Mouse (Mus musculus) spleen, embryonic (tissue): Measurements from ENCODE around the gene Ms4a8a.
"Not testable (repeated sequence)": the region's sequence is repeated elsewhere in the genome, so short reads cannot be mapped to it uniquely, and the experiment has no call there.

Source experiments
- CTCF ChIA-PET: fragments of 350-600 bp; sonication (Branson Sonifier 250); formaldehyde crosslinking; loops from one replicate; lab custom pipeline; 2022; lab: Charles Lee

The Ms4a8a gene

GRCm38 (mm10) chr19:11080934-11081333 lies at the start of gene Ms4a8a:
Gene Ms4a8a, minus strand, starts transcription at chr19:11081102.
- CTCF ChIA-PET, result no interaction called here

GRCm38 (mm10) chr19:11129702-11130101 lies 48.8 kb upstream of the Ms4a8a start:
- CTCF ChIA-PET, result no interaction called here

GRCm38 (mm10) chr19:11121016-11121420 lies 40.1 kb upstream of the Ms4a8a start:
- CTCF ChIA-PET, result interaction anchor here (0.7 kb wide), 1 partner anchor 11 kb away, joined by 3 read pairs; no protein-coding TSS in a partner anchor

- CTCF ChIA-PET, result interaction anchor here (0.6 kb wide), 1 partner anchor 121 kb away, joined by 3 read pairs; no protein-coding TSS in a partner anchor
Observed at GRCm38 (mm10) chr19:11119338-11119737, 38.4 kb upstream of the Ms4a8a start.

- CTCF ChIA-PET, result no interaction called here
Observed at GRCm38 (mm10) chr19:11107746-11108145, 26.8 kb upstream of the Ms4a8a start.

GRCm38 (mm10) chr19:11101880-11102279 lies 21.0 kb upstream of the Ms4a8a start:
- CTCF ChIA-PET, result interaction anchor here (1.5 kb wide), 1 partner anchor 8 kb away, joined by 3 read pairs; no protein-coding TSS in a partner anchor

- CTCF ChIA-PET, result no interaction called here
Observed at GRCm38 (mm10) chr19:11098401-11098800, 17.5 kb upstream of the Ms4a8a start.

GRCm38 (mm10) chr19:11092131-11092530 lies 11.2 kb upstream of the Ms4a8a start:
- CTCF ChIA-PET, result not testable (repeated sequence)

GRCm38 (mm10) chr19:11070364-11070763 lies 10.5 kb downstream of the Ms4a8a start:
- CTCF ChIA-PET, result no interaction called here

- CTCF ChIA-PET, result no interaction called here
Observed at GRCm38 (mm10) chr19:11065202-11065875, 15.6 kb downstream of the Ms4a8a start.

GRCm38 (mm10) chr19:11060900-11061299 lies 20.0 kb downstream of the Ms4a8a start:
- CTCF ChIA-PET, result no interaction called here

- CTCF ChIA-PET, result interaction anchor here (0.5 kb wide), 1 partner anchor 127 kb away, joined by 3 read pairs; no protein-coding TSS in a partner anchor
Observed at GRCm38 (mm10) chr19:11059967-11060366, 20.9 kb downstream of the Ms4a8a start.

- CTCF ChIA-PET, result not testable (repeated sequence)
Observed at GRCm38 (mm10) chr19:11055700-11056099, 25.2 kb downstream of the Ms4a8a start.

- CTCF ChIA-PET, result no interaction called here
Observed at GRCm38 (mm10) chr19:11053277-11053676, 27.6 kb downstream of the Ms4a8a start.

GRCm38 (mm10) chr19:11052877-11053276 lies 28.0 kb downstream of the Ms4a8a start:
- CTCF ChIA-PET, result no interaction called here

- CTCF ChIA-PET, result no interaction called here
Observed at GRCm38 (mm10) chr19:11050286-11050685, 30.6 kb downstream of the Ms4a8a start.

GRCm38 (mm10) chr19:11049426-11049825 lies 31.5 kb downstream of the Ms4a8a start:
- CTCF ChIA-PET, result interaction anchor here (0.7 kb wide), 1 partner anchor 70 kb away, joined by 3 read pairs; no protein-coding TSS in a partner anchor

GRCm38 (mm10) chr19:11048503-11048902 lies 32.4 kb downstream of the Ms4a8a start:
- CTCF ChIA-PET, result no interaction called here

GRCm38 (mm10) chr19:11048009-11048408 lies 32.9 kb downstream of the Ms4a8a start:
- CTCF ChIA-PET, result no interaction called here

- CTCF ChIA-PET, result no interaction called here
Observed at GRCm38 (mm10) chr19:11044996-11045711, 35.7 kb downstream of the Ms4a8a start.

- CTCF ChIA-PET, result no interaction called here
Observed at GRCm38 (mm10) chr19:11044671-11044995, 36.3 kb downstream of the Ms4a8a start.

GRCm38 (mm10) chr19:11037570-11037969 lies 43.3 kb downstream of the Ms4a8a start:
- CTCF ChIA-PET, result no interaction called here

GRCm38 (mm10) chr19:11022382-11022781 lies 58.5 kb downstream of the Ms4a8a start:
- CTCF ChIA-PET, result no interaction called here
